Mouse (Mus musculus) intestine, embryonic 15.5 days (tissue): ENCODE results near the gene Gm7173. TPM values are rescaled to one million over a fixed set of nuclear protein-coding genes. Genes with fewer than 3 reads are reported as not detected.

Source experiments
- ATAC-seq: fragments of 200-750 bp; cut with Nextera tagmentation; 2 replicates; pipeline ENCODE4 v1.8.0; 2017; ENCODE audit warnings: moderate TSS enrichment, moderate library complexity
- H3K27ac ChIP-seq: fragments of 300-500 bp; sonication (generic); 2 replicates; pipeline ENCODE4 v1.5.1; 2015; ENCODE audit warnings: mild to moderate bottlenecking, inconsistent platforms
- H3K27me3 ChIP-seq: fragments of 300-500 bp; sonication (generic); replicated peaks from 2 replicates; pipeline ENCODE4 v1.6.1; 2015; ENCODE audit warnings: inconsistent platforms
- H3K36me3 ChIP-seq: fragments of 300-500 bp; sonication (generic); 2 replicates; pipeline ENCODE4 v1.6.1; 2015; ENCODE audit warnings: inconsistent platforms
- H3K4me1 ChIP-seq: fragments of 300-500 bp; sonication (generic); replicated peaks from 2 replicates; pipeline ENCODE4 v1.6.1; 2015; ENCODE audit warnings: inconsistent platforms
- H3K4me2 ChIP-seq: fragments of 300-500 bp; sonication (generic); replicated peaks from 2 replicates; pipeline ENCODE4 v1.6.1; 2015; ENCODE audit warnings: mild to moderate bottlenecking, inconsistent platforms
- H3K4me3 ChIP-seq: fragments of 300-500 bp; sonication (generic); replicated peaks from 2 replicates; pipeline ENCODE4 v1.5.1; 2015; ENCODE audit warnings: inconsistent platforms
- H3K9ac ChIP-seq: fragments of 300-500 bp; sonication (generic); 2 replicates; pipeline ENCODE4 v1.6.1; 2015; ENCODE audit warnings: inconsistent platforms
- H3K9me3 ChIP-seq: fragments of 300-500 bp; sonication (generic); 2 replicates; pipeline ENCODE4 v1.6.1; 2016; ENCODE audit warnings: inconsistent platforms
- WGBS: fragments of 180-500 bp; shearing (Covaris S2); methylation state at CpG from one replicate; pipeline ENCODE4 v1.1.7; 2015; 5-methylcytosine and 5-hydroxymethylcytosine counted together
- polyA plus RNA-seq: library from polyadenylated mRNA; unstranded; fragments of >200 nt; fragmentation: Nextera tagmentation; extraction: Ambion mirVana; gene quantifications from 2 replicates; pipeline ENCODE4 v1.2.1, GENCODE M21; 2015

Gene Gm7173
- polyA plus RNA-seq, result 0.16 and 0.19 TPM in 2 replicates

GRCm38 (mm10) chrX:79516977-79517645 lies at the start of gene Gm7173:
Gm7173 (minus strand) TSS chrX:79517285.
- Histone ChIP-seq H3K27ac (no peak within 1 kb of the TSS), H3K27me3 (no peaks in the 10 kb centered on the region), H3K4me2 (peak within 1 kb of the TSS; percentile 62), H3K4me1 (no peaks in the 10 kb centered on the region), H3K9ac (no peak within 1 kb of the TSS), H3K4me3 (peak within 1 kb of the TSS; percentile 30), H3K9me3 (no peaks in the 10 kb centered on the region), H3K36me3 (no peaks in the 10 kb centered on the region)
- 26% methylated on average over 23 of the region's 23 CpGs for WGBS
- ATAC-seq, result peak; percentile 87

- H3K9ac ChIP-seq, result no peak overlapping the region
- H3K4me2 ChIP-seq, result peak overlapping the region; percentile 62
- no peak overlapping the region for H3K27ac ChIP-seq
- no peaks in the 10 kb centered on the region for H3K36me3 ChIP-seq
- ATAC-seq, result no peak
- no peaks in the 10 kb centered on the region for H3K9me3 ChIP-seq
- H3K27me3 ChIP-seq, result no peaks in the 10 kb centered on the region
- H3K4me3 ChIP-seq, result peak overlapping the region; percentile 30
- 57% methylated on average over 1 of the region's 1 CpGs for WGBS
- H3K4me1 ChIP-seq, result no peaks in the 10 kb centered on the region
Observed at GRCm38 (mm10) chrX:79517646-79518016, 546 bp upstream of the Gm7173 start.

GRCm38 (mm10) chrX:79316790-79317189 lies 200.3 kb downstream of the Gm7173 start:
- Histone ChIP-seq H3K9me3 (no peaks in the 10 kb centered on the region), H3K9ac (no peak overlapping the region), H3K27ac (no peak overlapping the region), H3K4me3 (no peak overlapping the region), H3K4me1 (no peaks in the 10 kb centered on the region), H3K36me3 (no peaks in the 10 kb centered on the region), H3K27me3 (no peaks in the 10 kb centered on the region), H3K4me2 (no peak overlapping the region)
- no peak for ATAC-seq

Other genes starting within 250 kb of the Gm7173 start
- not detected in 2 replicates for gene Mageb16, start 154.2 kb upstream of the Gm7173 start, polyA plus RNA-seq